Mouse (Mus musculus): ENCODE results near the gene Thop1.

DNA sequence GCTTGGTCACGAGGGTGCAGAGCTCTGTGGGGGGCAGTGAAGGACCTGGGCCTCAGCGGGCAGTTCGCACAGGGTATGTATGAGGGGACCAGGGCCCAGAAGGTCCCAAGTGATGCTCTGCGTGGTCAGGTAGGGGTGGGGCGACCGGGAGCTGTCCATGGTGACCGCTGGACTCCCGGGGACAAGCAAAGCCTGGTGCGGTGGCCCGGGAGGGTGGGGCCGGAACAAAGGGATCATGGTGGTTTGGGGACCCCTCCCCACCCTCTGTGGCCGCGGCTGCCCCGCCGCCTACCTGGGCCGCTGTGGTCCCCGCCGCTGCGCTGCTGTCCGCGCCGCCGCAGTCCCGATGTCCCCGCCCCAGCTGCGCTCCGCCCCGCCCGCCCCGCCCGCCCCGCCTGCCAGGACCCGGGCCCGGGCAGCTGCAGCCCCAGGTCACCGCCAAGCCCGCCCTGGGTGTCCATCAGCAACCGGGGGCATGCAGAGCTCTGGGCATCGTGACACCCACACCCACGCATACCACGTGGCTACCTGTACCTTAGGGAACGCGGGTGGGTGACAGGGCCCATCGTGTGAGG lies 44.7 kb upstream of the Thop1 start:
- TF ChIP-seq ETS1 (conservative IDR thresholded peaks at IDR 0.05; ENCODE audit: low read depth, low read length) (no peak), CTCF (conservative IDR thresholded peaks at IDR 0.05 in 1 of 2, IDR thresholded peaks at IDR 0.05 in 1 of 2; ENCODE audit: low read depth in 2 of 2, low read length in 2 of 2) (no peak)

Measured in CH12.LX (cell line).